Mouse (Mus musculus): ENCODE data around the gene Snap29.

DNA sequence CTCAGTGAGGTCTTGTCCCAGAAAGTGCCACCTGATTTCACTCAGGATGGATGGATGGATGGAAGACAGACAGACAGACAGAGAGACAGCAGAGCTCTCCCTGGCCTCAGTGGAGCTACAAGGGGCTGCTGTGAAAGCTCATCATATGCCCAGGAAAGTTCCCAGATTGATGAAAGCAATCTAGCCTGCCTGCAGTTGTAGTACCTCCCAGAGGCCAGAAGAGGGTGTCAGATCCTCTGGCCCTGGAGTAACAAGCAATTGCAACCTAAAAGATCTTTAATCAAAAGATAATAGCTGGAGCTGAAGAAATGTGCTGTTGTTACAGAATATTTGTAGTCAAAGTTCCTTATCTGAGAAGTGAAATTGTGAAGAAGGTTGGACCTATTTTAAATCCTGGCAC, 68.3 kb downstream of the Snap29 start:
- TF ChIP-seq CTCF (conservative IDR thresholded peaks at IDR 0.05 in 1 of 2, IDR thresholded peaks at IDR 0.05 in 1 of 2; ENCODE audit: low read depth in 2 of 2, low read length in 2 of 2) (peak; percentile 74 to 94), HCFC1 (IDR thresholded peaks at IDR 0.05; ENCODE audit: low read depth, low read length) (no peak), POLR2A (IDR thresholded peaks at IDR 0.05; ENCODE audit: low read depth, low read length) (no peak), E2F4 (IDR thresholded peaks at IDR 0.05; ENCODE audit: insufficient replicate concordance, low read depth, low read length) (no peak)
